8 mouse cellular contexts compared by ENCODE assay signal in the genomic region with DNA sequence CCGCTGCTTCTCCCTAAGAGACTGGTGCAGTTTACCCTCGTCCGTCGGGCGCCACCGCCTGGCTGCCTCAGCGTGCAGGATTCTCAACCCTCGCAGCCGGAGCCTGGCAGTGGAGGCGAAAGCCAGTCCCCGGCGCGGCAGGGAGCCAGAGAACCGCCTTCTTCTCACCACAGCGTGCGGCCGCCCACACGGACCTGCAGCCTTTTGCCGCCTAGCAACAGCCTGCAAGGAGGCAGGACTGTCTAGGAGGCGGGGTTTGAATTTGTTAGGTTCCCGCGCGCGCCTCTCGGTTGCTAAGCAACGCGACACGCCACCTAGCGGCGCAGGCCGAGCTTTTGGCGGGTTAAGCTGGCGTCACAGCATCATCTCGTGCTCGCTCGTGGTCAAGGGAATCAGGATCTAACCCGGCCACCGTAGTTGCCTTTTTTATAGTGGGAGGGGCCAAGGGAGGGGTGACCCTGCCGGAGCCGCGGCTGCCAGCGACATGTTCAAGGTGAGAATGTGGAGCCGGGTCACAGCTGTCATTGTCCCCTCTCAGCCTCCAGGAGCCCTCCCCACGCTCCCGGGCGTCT. TPM values are rescaled to one million over a fixed set of nuclear protein-coding genes. Genes with fewer than 3 reads are reported as not detected.
A peak's percentile ranks its signal among the peaks of the same experiment; 100 is the strongest.
DNase-seq lines count a peak whose midpoint lies in the region; ATAC-seq lines count a peak whose summit lies in the region.

Gene Fam90a1b (minus strand): TSS at position 108 of the 572 bp plus-strand sequence.
Gene Apoo (plus strand): TSS at position 448 of the 572 bp plus-strand sequence.

- peak within 1 kb of the TSS; percentile 81 for H3K27ac ChIP-seq in hindbrain, embryonic 15.5 days (replicated peaks)

- peaks cover 58% of the 10 kb centered on the region for H3K27me3 ChIP-seq in hindbrain, embryonic 15.5 days

- peak within 1 kb of the TSS; percentile 62 for H3K4me3 ChIP-seq in hindbrain, embryonic 15.5 days

- H3K4me2 ChIP-seq in hindbrain, embryonic 15.5 days: peak within 1 kb of the TSS; percentile 55

- H3K9ac ChIP-seq in hindbrain, embryonic 15.5 days: peak within 1 kb of the TSS; percentile 59

- peak; percentile 99 for ATAC-seq in hindbrain, embryonic 15.5 days (ENCODE audit: low FRiP score, low read depth)

- no peaks in the 10 kb centered on the region for H3K9me3 ChIP-seq in hindbrain, embryonic 15.5 days

- DNase-seq in T-cell, adult 2 months (ENCODE audit: low spot score): peak; percentile 97
- DNase-seq in cerebellum, postnatal 36 days: peak; percentile 95 to 96
- peak; percentile 96 to 99 for DNase-seq in frontal cortex, postnatal 36 days (ENCODE audit: low spot score in 2 of 2)
- peak; percentile 94 for DNase-seq in left cerebral cortex, adult 11 months (ENCODE audit: low spot score)
- DNase-seq in lung, postnatal 4 days: peak; percentile 96 to 98
- DNase-seq in retina, postnatal 7 days (ENCODE audit: low read depth, low spot score): peak; percentile 95
- peak; percentile 85 for DNase-seq in urinary bladder, adult 2 months (ENCODE audit: low spot score)

- H3K36me3 ChIP-seq in hindbrain, embryonic 15.5 days: no peaks in the 10 kb centered on the region

- peaks cover 10% of the 10 kb centered on the region; the same call in 1 of the 2 replicates for H3K4me1 ChIP-seq in hindbrain, embryonic 15.5 days (replicated peaks)

- 19% methylated on average over 46 of the region's 46 CpGs for WGBS in hindbrain, embryonic 15.5 days

RNA-seq across cellular contexts. Expression of gene Fam90a1b, which starts in this region (rescaled TPM):
- polyA plus RNA-seq in hindbrain, embryonic 15.5 days (2015; fragmentation: Nextera tagmentation; extraction: Ambion mirVana): 0.05 and 0.23 TPM in 2 replicates
- polyA plus RNA-seq in urinary bladder, adult 2 months (2012; rRNA removed): not detected in 2 replicates

RNA-seq across cellular contexts. Expression of gene Apoo, which starts in this region (rescaled TPM):
- 120 and 125 TPM in 2 replicates for polyA plus RNA-seq in hindbrain, embryonic 15.5 days (2015; fragmentation: Nextera tagmentation; extraction: Ambion mirVana)
- 20.6 and 22.7 TPM in 2 replicates for polyA plus RNA-seq in urinary bladder, adult 2 months (2012; rRNA removed)

Comparison
In these comparisons a context has a peak if more than half of its experiments do, and no peak if none do; other contexts are left out.
1. Peak in every context shown above with its lines: DNase-seq, ATAC-seq, H3K4me3 ChIP-seq and H3K27ac ChIP-seq.